Mouse (Mus musculus) MEL-GATA-1-ER (cell line): ENCODE measurements around the gene Egln2.

Experiments
- DNase-seq: peaks from one replicate; pipeline ENCODE4 v3.0.0-alpha.2; 2012; ENCODE audit warnings: low read depth; ENCODE audit errors: extremely low read depth

Gene Egln2

DNA sequence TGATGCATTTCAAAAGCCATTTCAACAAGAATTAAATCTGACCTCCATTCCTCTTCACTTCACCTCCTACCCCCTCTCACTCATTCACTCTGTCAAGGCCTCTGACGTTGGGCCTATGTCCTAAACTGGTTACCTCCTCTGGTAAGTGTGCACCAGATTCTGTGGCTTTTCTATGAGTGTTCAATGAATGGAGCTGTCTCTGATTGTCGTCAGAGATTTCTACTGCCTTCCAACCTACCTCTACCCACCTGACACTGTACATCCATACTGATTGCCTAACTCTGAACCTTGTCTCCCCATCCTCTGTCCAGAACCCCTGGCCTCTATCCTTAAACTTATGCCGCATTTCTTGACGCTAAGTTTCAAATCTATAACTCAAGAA lies 11.3 kb upstream of the Egln2 start:
- no peak for DNase-seq

DNA sequence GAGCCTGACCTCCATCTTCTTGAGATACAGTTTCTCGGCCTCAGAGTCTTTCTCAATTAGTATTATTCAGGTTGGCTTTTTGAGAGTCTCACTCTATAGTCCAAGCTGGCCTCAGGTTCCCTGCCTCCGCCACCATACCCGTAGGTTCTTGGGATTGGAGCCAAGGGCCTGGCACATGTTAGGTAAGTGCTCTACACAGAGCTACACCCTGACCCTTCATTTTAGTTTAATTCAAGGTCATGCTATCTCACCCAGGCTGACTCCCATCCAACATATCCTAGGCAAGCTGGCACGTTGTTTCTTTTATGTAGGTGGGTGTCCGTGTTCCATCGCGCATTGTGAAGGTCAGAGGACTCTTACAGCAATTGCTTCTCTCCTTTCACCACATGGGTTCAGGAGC lies 8.3 kb upstream of the Egln2 start:
- no peak for DNase-seq

DNA sequence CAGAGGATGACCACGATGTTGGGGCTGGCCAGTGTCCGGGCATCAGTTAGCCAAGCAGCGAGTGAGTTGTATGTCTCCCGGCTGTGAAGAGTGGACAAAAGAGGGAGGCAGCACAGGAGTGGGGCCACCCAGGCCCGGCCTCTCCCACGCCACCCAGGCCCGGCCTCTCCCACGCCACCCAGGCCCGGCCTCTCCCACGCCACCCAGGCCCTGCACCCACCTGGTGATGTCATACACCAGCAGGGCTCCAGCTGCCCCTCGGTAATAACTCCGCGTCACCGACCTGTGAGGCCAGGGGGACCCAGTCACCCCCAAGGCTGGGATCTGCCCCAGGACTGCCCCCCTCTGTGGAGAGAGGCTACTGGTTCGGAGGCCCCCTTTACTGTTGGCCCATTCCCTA lies 7.9 kb upstream of the Egln2 start:
- no peak for DNase-seq

DNA sequence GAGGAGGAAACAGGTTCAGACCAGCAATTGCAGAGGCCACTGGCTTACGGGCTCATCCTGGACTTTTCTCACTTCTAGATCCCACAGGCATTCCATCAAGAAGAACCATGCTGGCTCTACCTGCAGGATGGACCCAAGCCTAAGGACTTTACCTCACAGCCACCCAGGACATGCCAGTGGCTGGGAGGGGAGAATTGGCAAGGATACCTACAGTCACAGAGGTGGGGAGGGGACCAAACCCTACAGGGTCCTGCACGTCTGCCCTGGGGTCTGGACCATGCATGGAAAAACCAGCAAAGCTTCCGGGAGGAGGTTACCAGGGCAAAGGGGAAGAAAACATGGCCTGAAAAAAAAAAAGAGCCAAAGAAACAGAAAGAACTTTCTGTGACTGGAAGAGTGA lies 4.4 kb upstream of the Egln2 start:
- DNase-seq, result no peak

DNA sequence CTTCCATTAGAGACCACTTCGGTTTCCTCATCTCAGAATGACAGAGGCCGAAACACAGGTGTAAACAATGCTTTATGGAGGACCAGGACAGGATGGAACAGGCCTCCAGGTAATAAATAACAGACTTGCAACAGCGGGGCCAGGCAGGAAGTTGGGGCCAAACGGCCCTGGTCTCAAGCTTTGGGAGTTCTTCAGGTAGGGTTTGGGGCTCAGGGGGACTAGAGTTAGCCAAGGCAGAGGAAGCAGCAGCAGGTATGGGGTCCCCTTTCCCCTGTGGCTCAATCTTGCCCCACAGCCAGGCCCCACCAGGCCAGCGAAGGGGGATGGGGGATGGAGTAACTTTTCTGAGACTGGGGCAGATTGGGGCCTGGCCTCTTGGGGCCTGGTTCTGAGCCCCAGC lies 1.8 kb upstream of the Egln2 start:
- DNase-seq, result no peak

DNA sequence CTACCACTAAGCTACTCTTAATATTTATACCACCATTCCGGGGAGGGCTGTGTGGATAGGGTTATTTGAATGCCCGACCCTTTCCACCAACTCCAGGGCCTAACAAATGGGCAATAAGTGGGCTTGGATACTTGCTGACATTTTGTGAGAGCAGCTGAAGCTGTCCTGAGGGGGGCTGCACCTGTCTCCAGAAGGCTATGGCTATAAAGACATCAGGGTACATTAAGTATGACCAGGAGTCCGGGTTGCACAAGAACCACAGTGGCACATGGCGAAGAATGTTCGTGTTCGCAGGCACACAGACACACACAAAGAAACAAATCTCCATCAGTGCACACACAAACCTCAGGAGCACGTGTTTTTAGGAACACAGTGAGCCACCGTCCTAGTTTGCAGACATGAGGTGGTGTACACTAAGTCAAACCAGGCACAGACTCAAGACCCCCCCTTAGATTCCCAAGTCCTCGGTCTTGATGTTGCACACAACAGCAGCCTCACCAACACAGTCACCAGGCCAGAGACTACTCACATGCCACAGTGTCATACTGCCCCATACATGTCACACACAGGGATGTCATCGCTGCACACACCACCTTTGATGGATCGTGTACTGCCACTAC lies 983 bp upstream of the Egln2 start:
- DNase-seq, result no peak

DNA sequence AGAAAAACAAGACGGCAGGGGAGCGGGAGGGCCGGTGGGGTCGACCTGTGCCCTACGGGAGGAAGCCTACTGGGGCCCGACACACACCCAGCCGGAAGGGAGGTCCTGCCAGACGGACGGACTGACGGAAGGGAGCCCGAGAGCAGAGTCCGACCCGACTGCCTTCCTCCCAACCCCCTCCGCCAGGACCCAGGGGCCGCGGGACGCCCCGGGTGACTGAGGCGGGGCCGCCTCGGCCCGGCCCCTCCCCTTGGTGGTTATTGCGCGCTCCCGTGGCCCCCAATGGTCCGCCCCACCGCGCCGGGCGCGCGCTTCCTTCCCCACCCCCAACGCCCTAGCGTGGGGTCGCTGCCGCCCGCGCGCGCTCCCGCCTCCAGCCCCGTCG lies 381 bp downstream of the Egln2 start:
- DNase-seq, result peak; percentile 39

DNA sequence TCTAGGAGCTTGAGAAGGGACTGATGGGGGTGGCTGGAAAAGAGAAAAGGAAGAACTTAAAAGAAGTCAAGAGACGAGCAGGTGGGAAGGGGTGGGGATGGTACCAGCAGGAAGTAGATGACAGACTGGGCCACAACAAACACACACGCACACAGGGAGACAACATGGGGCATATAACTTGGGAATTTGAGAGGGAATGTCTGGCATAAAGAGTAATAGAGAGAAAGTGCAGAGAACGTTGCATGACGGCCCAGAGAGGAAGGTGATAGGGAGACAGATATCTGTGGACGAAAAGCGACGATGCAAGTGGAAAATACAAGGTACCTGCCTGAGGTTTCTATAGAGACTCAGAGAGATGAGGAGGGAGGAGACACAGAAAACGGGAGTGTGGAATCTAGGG lies 906 bp downstream of the Egln2 start:
- DNase-seq, result no peak

DNA sequence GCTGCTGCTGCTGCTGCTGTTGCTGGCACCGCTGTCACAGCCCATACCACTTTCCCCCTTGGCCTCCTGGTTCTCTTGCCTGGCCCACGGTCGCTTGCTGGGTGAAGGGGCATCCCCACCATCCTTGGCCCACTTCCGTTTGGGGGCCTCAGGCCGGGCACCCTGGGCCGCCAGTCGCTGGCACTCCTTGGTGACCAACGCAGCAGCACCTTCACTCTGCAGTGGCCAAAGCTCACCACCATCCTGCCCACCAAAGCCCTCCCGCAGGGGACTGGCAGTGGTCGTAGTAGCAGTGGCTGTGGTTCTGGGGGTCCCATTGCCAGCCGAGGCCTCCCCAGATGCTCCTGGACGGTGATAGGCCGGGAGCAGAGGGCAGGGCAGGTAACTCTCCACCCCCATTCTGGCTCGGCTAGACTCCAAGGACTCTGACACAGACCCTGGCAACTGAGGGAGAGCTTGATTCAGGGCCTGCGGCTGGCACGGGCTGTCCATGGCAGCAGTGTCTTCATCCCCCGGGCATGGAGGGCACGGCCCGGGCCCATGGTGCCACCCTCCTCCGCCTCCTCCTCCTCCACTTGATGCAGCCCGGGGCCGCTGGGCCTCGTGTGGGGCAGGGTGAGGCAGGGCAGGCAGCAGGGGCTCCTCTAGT lies 1.5 kb downstream of the Egln2 start:
- no peak for DNase-seq

DNA sequence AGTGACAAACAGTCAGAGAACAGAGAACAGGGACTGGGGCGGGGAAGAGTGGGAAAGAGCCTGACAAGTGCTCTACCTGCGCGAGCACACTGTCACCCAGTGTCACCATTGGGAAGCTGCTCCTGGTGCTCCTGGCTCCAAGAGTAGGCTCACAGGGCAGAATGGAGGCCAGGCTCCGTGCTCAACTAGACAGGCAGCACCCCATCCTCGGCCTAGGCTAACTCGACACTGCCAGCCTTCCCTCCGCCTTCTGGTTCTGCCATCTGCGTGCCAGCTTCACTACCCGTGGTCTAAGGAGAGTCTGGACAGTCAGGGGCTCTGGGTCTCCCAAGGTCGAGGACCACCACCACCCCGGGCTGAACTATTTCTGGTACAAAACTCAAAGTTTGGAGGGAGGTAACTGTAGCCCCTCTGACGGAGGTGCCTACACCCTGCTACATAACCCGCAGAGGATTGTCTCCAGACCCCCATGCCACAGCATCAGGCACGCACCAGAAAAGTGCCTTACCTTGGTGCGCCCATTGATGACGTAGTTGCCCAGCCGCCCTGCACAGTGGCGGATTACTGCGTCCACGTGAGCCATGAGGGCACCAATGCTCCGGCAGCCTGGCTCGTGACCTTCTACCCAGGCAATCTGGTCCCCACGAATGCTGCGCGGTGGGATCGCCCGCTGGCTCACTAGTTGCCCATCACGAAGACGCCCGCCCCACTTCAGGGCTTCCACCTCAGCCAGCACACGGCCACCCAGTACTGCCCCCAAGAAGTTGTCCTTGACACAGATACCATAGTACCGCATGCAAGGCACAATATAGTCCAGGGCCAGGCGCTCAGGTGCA lies 2.3 kb downstream of the Egln2 start:
- no peak for DNase-seq

DNA sequence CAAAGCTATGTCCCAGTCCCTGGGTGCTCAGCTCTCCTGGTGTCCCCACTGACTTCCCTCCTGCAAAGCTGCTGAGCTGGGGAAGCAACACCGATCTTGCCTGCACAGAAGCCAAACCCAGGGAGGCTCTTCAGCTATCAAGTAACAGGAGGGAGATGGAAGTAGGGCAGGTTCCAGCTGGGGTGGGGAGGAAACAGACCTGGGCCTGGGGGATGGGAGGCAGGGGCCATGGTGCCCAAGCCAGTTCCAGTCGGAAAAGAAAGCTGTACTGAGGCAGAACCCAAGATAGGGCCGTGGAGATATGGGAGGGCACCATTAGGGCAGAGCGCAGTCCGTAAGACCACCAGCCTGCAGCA lies 3.2 kb downstream of the Egln2 start:
- no peak for DNase-seq

DNA sequence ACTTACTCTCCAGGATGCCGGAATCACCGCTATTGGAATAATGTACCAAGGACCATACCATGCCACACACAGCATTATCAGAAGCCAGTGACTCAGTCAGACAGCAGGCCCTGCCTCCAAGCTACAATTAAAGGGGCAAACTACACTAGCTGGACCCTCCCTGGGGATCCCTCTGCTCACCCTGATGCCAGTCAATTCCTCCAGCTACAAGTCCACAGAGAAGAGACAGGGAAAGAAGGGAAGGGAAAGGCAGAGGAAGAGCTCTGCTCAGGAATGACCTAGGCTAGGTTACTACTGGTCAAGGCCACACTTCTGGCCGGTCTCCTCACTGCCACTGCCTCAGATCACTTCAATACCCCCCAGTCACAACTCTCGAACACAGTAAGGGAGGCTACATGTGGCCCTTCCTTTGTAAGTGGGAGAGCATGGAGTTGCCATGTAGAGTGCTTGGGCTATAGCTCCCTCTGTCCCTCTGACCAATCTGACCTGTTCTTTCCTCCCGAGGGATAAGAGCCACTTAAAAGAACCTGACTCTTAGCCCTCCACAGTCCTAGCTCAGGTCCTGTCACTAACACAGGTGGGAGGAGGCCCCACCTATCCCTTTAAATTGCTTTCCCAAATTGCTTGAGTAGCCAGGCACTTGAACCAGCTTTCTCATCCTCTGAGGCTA lies 3.7 kb downstream of the Egln2 start:
- no peak for DNase-seq

DNA sequence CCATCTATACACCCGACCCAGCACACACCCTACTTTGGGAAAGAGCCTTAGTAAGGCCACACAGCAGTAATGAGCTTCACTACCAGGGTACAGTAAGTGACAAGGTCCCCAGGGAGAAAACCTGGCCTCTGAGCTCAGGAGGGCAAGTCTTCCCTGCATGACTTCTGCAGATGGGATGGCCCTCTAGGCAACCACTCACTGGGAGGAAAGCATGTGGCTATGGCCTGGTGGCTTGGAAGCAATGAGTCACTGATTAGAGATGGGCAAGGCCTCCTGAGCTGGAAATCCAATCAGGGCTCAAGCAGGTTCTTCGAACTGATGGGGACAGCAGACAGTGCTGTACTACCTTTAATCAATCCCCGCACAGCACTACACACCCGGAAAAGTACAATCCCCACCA lies 4.9 kb downstream of the Egln2 start:
- DNase-seq, result no peak

DNA sequence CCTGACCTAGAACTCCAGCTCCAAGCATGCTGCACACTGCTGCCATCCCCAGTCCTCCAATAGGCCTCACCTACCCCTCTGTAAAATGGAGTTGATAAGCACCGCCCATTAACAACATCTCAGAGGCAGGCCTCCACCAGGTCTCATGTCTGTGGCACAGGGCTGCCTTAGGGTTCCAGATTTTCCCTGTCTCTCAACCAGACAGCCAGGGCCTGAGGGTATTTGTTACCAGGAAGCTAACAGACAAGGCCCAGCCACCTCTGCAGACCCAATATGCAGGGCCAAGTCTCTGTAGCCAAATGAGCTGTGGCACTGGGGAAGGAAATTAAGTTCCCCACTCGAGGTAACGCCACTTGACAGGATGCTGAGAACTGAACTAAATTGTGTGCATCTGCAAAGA lies 5.7 kb downstream of the Egln2 start:
- no peak for DNase-seq

DNA sequence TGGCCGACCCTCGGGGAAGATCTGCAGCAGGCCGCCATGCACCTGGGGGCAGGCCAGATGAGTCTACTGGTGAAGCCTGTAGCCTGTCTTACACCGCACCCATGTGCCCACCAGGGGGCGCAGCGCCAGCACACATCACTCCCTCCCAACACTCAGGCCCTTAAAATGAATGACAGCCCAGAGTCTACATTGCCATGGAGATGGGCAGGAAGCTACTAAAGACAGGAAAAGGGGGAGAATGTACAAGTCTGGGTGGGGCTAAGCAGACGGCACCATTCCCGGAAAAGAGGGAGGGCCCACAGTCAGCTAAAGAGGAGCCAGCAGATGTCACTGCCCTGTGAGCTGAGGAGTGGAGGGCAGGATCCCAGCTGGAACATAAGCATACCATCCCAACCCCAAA lies 6.7 kb downstream of the Egln2 start:
- peak; percentile 63 for DNase-seq

DNA sequence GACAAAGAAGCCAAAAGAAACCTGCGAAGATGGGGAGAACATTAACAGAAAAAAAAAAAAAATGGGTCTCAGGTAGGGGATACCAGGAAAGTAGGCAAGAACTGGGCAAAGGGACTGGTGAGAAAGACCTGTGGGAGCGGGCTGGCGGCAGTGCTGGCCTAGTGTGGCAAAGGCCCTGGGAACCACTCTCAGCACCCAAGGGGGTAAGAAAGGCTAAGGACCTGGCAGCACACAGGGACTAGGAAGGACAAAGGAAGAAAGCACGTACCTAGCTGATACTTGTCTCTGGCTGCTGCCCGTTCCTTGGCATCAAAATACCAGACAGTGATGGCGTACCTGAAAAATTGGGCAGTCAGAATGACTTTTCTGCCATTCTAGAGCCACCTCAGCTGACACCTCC lies 7.3 kb downstream of the Egln2 start:
- no peak for DNase-seq

DNA sequence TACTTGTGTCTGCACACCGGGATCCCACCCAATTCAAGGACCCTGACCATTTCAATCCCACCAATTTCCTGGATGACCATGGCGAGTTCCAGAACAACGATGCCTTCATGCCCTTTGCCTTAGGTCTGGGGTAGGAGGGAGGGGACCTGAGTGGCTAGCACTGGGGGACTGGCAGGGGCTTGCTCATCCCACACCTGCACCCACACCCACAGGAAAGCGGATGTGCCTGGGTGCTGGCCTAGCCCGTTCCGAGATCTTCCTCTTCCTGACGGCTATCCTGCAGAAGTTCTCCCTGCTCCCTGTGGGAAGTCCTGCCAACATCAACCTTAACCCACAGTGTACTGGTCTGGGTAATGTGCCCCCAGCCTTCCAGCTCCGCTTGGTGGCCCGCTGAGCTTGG lies 8.4 kb downstream of the Egln2 start:
- no peak for DNase-seq

DNA sequence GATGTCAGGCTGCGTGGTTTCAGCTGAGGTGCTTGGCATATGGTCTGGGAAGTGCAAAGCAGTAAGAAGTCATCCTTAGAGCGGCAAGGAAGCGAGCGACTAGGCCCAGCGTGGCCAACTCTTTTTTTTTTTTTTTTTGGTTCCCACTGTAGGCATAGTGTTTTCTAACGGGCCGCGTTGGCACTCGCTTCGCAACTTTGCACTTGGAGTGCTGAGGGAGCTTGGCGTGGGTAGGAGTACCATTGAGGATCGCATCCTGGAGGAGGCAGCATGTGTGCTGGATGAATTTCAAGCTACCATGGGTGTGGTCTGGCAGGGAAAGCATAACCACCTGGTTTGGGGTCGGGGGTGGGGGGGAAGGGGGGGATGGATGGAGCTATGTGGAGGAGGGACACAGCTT lies 10.6 kb downstream of the Egln2 start:
- no peak for DNase-seq

DNA sequence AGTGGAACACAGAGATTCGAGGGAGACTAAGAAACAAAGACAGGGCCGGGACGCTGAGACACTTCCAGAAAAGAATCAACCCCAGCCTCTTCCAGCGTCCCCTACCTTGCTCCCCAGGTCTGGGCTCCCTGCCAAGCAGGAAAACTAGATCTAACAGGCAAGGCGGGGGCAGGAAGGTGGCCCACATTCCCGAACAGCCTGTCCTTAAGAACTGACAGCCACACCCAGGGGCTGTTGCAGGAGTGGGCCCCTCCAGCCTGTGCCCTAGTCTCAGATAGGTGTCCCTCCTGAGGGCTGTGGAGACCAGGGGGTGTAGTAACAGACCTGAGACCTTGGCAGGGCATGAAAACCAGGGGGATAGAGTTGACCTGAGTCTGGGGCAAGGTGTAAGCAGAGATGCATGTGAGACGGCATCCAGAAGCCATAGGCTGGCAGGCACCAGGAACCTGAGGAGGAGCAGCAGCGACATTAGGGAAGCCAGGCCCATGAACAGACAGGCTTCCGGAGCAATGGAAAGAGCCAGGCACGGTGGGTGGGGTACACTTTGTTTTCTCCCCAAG lies 13.3 kb downstream of the Egln2 start, which contains the start of gene Cyp2t4:
Gene Cyp2t4 (plus strand): TSS at position 510 of the 560 bp plus-strand sequence.
- no peak for DNase-seq

DNA sequence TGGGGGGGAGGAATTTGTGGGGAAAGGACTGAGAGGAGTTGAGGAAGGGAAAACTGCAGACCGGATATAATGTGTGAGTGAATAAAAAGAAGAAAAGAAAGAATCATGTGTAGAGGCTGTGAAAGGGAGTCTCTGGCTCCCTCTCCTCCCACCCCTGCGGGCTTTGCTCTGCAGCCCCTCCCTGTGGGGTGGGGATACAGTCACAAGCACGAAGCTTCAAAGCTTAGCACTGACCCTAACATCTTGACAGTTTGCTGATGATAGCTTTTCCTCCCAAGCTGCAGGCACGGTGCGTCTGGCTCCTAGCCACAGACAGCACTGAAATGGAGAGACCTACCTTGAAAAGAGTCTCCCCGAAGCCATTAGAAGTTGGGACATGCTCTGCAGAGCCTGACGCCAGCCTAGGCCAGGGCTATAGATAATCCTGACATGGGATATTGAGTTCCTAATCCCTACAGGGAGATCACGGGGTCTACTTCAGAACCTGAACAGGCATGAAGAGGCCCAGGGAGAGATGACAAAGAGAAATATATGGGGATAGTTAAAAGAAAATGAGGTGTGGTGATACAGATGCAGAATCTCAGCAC lies 30.1 kb downstream of the Egln2 start:
- DNase-seq, result no peak

DNA sequence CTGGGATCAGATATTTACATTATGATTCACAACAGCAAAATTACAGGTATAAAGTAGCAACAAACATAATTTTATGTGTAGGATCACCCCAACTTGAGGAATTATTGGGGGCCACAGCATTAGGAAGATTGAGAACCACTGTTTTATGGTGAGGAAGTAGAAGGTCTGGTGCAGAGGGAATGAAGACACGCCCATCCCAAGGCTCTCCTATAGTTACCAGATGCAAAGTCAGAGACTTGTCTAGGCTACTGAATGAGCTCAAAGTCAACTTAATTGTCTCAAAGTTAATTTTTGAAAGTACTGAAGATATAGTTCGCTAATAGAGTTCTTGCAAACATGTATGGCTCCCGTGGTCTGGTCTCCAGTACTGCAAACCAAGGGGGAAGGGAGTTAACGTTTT lies 32.8 kb downstream of the Egln2 start:
- DNase-seq, result no peak

DNA sequence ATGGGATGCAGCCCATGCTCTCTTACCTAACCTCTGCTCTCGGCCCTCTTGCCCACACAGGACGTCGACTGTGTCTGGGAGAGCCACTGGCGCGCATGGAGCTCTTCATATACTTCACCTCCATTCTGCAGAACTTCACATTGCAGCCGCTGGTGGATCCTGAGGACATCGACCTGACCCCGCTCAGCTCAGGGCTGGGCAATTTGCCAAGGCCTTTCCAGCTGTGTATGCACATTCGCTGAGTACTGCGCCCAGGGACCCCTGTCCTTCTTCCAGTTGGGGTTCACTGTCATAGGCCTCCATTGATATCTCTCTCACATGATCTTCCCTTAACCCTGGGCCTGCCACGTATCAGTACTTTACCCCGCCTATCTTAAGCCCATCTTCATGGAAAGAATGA lies 33.4 kb downstream of the Egln2 start:
- no peak for DNase-seq
